Mouse (Mus musculus) myocyte (in vitro differentiated cells): Measurements from ENCODE around the gene Nat8f6. TPM values are rescaled to one million over a fixed set of nuclear protein-coding genes. Genes with fewer than 3 reads are reported as not detected.

Experiments
- H3K27me3 ChIP-seq: one replicate; pipeline ENCODE4 v1.6.1; 2011; ENCODE audit not compliant: control insufficient read depth, insufficient read depth, insufficient read length
- H3K36me3 ChIP-seq: one replicate; pipeline ENCODE4 v1.6.1; 2011; ENCODE audit not compliant: control insufficient read depth, insufficient read depth
- H3K4me2 ChIP-seq: one replicate; pipeline ENCODE4 v1.6.1; 2011; ENCODE audit warnings: low read depth, control low read depth
- H3K4me3 ChIP-seq: one replicate; pipeline ENCODE4 v1.5.1; 2011; ENCODE audit warnings: mild to moderate bottlenecking, control low read depth, moderate library complexity
- H3K79me2 ChIP-seq: one replicate; pipeline ENCODE4 v1.6.1; 2011; ENCODE audit not compliant: control insufficient read depth, insufficient read depth
- H3ac ChIP-seq: one replicate; pipeline ENCODE4 v1.6.1; 2011; ENCODE audit not compliant: control insufficient read depth, insufficient read length
- CEBPB ChIP-seq: IDR thresholded peaks from 2 replicates; pipeline ENCODE4 v1.6.1; 2011; ENCODE audit warnings: mild to moderate bottlenecking, moderate library complexity; ENCODE audit not compliant: poor library complexity, insufficient read depth, severe bottlenecking
- E2F4 ChIP-seq: IDR thresholded peaks from one replicate; pipeline ENCODE4 v1.6.1; 2011; ENCODE audit warnings: mild to moderate bottlenecking, control low read depth, moderate library complexity; ENCODE audit not compliant: insufficient read depth
- MAX ChIP-seq: IDR thresholded peaks from one replicate; pipeline ENCODE4 v1.6.1; 2011; ENCODE audit warnings: low read depth, mild to moderate bottlenecking, control low read depth
- MYOD1 ChIP-seq, 3 experiments: IDR thresholded peaks; one replicate each; pipeline ENCODE4 v1.6.1; 2011; ENCODE audit warnings: control low read depth in 2 of 3, low read depth in 2 of 3, mild to moderate bottlenecking in 2 of 3, moderate library complexity in 1 of 3; ENCODE audit not compliant: insufficient read length in 2 of 3, control insufficient read depth in 1 of 3
- MYOG ChIP-seq, 3 experiments: IDR thresholded peaks; one replicate each; pipeline ENCODE4 v1.6.1; 2011; ENCODE audit warnings: control low read depth in 2 of 3, low read depth in 2 of 3, mild to moderate bottlenecking in 2 of 3; ENCODE audit not compliant: insufficient read length in 2 of 3, control insufficient read depth in 1 of 3, insufficient read depth in 1 of 3
- POLR2A ChIP-seq: IDR thresholded peaks from one replicate; pipeline ENCODE4 v1.6.1; 2011; ENCODE audit warnings: low read depth, mild to moderate bottlenecking, control low read depth, moderate library complexity; ENCODE audit not compliant: insufficient read length
- POLR2AphosphoS2 ChIP-seq: IDR thresholded peaks from one replicate; pipeline ENCODE4 v1.6.1; 2011; ENCODE audit warnings: low read depth, control low read depth; ENCODE audit not compliant: insufficient read length
- REST ChIP-seq: IDR thresholded peaks from one replicate; pipeline ENCODE4 v1.6.1; 2011; ENCODE audit warnings: mild to moderate bottlenecking, control low read depth, moderate library complexity; ENCODE audit not compliant: insufficient read depth, insufficient read length
- SRF ChIP-seq: IDR thresholded peaks from one replicate; pipeline ENCODE4 v1.6.1; 2011; ENCODE audit warnings: low read depth; ENCODE audit not compliant: control insufficient read depth, insufficient read length
- TCF12 ChIP-seq: IDR thresholded peaks from one replicate; pipeline ENCODE4 v1.6.1; 2011; ENCODE audit warnings: mild to moderate bottlenecking, control low read depth; ENCODE audit not compliant: poor library complexity, insufficient read depth, severe bottlenecking
- TCF3 ChIP-seq: IDR thresholded peaks from one replicate; pipeline ENCODE4 v1.6.1; 2011; ENCODE audit warnings: low read depth, control low read depth; ENCODE audit not compliant: insufficient read length
- USF1 ChIP-seq: IDR thresholded peaks from one replicate; pipeline ENCODE4 v1.6.1; 2011; ENCODE audit warnings: low read depth, mild to moderate bottlenecking, control low read depth, moderate library complexity
- polyA plus RNA-seq: library from polyadenylated mRNA; unstranded; fragments of >200 nt; fragmentation: generic; extraction: Trizol; gene quantifications from one replicate; pipeline ENCODE4 v1.2.1, GENCODE M21; 2012; ENCODE audit warnings: missing spikeins

The Nat8f6 gene
- polyA plus RNA-seq, 1 experiment: not detected

DNA sequence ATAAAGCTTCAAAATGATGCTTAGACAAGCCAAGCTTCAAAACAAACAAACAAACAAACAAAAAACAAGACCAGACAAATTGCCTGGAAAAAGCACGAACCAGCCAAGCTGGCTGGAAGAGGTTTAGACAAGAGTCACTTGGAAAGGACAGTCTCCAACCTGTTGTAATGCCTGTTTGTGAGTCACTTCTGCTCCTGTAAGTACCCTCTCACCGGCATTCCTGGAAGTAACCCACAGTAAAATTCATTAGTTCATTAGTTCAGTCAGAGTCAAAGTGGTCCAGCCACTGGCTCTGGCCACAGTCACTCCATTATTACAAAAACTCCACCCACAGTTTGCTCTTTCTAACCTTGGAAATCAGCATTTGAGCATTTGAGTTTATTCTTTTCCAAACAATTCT lies 43.1 kb upstream of the Nat8f6 start:
- Histone ChIP-seq H3K4me2 (no peak overlapping the region), H3ac (no peak overlapping the region), H3K79me2 (no peaks in the 10 kb centered on the region), H3K4me3 (no peak overlapping the region), H3K27me3 (peaks cover 22% of the 10 kb centered on the region), H3K36me3 (no peaks in the 10 kb centered on the region)
- TF ChIP-seq E2F4: no peak
- no peak for TF ChIP-seq REST
- no peak for TF ChIP-seq TCF12
- no peak for TF ChIP-seq CEBPB
- no peak for TF ChIP-seq POLR2AphosphoS2
- no peak for TF ChIP-seq TCF3
- no peak for TF ChIP-seq MYOD1 (IDR thresholded peaks at IDR 0.05; ENCODE audit: control insufficient read depth in 1 of 3, insufficient read length in 2 of 3, low read depth in 2 of 3)
- TF ChIP-seq MYOG (IDR thresholded peaks at IDR 0.05; ENCODE audit: control insufficient read depth in 1 of 3, insufficient read depth in 1 of 3, insufficient read length in 2 of 3, low read depth in 2 of 3): no peak
- no peak for TF ChIP-seq POLR2A
- no peak for TF ChIP-seq MAX
- TF ChIP-seq USF1: no peak
- TF ChIP-seq SRF: no peak

DNA sequence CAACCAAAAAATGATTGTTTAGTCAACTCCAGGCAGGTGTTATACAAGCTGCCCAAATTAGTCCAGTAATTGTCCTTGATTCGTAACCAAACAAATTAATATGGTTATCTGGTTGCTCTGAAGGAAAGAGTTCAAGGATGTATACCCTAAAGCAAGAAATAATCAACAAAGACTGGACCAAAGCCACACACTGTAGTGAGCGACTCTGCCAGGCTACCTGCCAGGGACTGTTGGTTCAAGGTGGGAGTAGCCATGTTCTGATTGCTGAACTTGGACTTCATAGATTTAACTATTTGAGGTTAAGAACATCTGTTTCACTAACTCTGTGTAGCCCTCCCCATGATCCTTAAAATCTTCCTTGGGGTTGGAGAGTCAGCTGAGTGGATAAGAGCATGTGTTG lies 42.4 kb upstream of the Nat8f6 start:
- H3K4me2 ChIP-seq: no peak overlapping the region
- no peaks in the 10 kb centered on the region for H3K79me2 ChIP-seq
- no peaks in the 10 kb centered on the region for H3K36me3 ChIP-seq
- H3K4me3 ChIP-seq: no peak overlapping the region
- TF ChIP-seq POLR2A: no peak
- no peak for TF ChIP-seq TCF3
- no peak for TF ChIP-seq CEBPB
- no peak for TF ChIP-seq MYOD1 (IDR thresholded peaks at IDR 0.05; ENCODE audit: control insufficient read depth in 1 of 3, insufficient read length in 2 of 3, low read depth in 2 of 3)
- no peak for TF ChIP-seq E2F4
- no peak for TF ChIP-seq POLR2AphosphoS2
- no peak for TF ChIP-seq REST
- no peak for TF ChIP-seq TCF12
- peaks cover 17% of the 10 kb centered on the region for H3K27me3 ChIP-seq
- no peak overlapping the region for H3ac ChIP-seq

DNA sequence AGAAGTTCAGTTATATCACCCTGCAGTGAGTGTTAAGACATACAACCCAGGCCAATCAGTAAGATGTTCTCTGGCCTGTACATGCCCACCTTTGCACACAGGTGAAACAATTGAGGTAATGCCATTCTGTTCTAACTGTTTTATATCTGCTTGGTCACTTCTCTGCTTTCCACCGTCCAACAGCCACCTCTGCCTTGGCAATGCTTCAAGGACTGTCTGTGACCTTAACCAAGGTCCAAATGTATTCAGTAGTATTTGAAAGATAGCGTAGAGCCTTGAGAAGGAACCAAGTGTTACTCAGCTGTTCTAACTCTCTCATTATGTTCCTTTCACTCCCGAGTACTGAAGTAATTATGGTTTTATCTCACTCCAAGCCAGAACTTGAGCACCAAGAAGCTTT lies 41.8 kb upstream of the Nat8f6 start:
- no peak overlapping the region for H3ac ChIP-seq
- no peaks in the 10 kb centered on the region for H3K79me2 ChIP-seq
- peaks cover 14% of the 10 kb centered on the region for H3K27me3 ChIP-seq
- no peak overlapping the region for H3K4me2 ChIP-seq
- no peaks in the 10 kb centered on the region for H3K36me3 ChIP-seq
- no peak overlapping the region for H3K4me3 ChIP-seq
- TF ChIP-seq POLR2A (no peak), CEBPB (no peak), REST (no peak), TCF12 (no peak), USF1 (no peak), TCF3 (no peak)

DNA sequence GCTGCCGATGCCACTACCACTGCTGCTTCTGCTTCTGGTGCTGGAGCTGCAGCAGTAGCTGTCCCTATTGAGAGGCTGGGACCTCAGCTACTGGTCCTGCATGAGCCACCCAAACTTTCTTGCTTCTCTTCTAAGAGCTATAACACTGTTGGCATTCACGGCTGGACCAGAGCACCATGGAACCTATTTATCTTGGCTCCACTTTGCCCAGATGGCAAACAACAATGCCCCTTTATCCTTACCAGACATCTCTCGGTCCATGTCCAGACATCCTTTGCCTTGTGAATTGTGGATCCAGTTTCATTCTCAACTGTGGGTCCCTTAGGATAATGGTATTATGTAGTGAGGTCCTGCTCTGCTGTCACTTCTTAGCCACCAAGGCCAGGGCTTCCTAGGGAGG lies 40.5 kb upstream of the Nat8f6 start:
- peaks cover 14% of the 10 kb centered on the region for H3K27me3 ChIP-seq
- no peaks in the 10 kb centered on the region for H3K79me2 ChIP-seq
- no peaks in the 10 kb centered on the region for H3K36me3 ChIP-seq
- H3K4me3 ChIP-seq: no peak overlapping the region
- no peak overlapping the region for H3ac ChIP-seq
- H3K4me2 ChIP-seq: no peak overlapping the region
- TF ChIP-seq E2F4 (no peak), REST (no peak), MYOD1 (IDR thresholded peaks at IDR 0.05; ENCODE audit: control insufficient read depth in 1 of 3, insufficient read length in 2 of 3, low read depth in 2 of 3) (no peak), TCF3 (no peak), SRF (no peak), POLR2AphosphoS2 (no peak), MYOG (IDR thresholded peaks at IDR 0.05; ENCODE audit: control insufficient read depth in 1 of 3, insufficient read depth in 1 of 3, insufficient read length in 2 of 3, low read depth in 2 of 3) (no peak), MAX (no peak), POLR2A (no peak), TCF12 (no peak), USF1 (no peak), CEBPB (no peak)

DNA sequence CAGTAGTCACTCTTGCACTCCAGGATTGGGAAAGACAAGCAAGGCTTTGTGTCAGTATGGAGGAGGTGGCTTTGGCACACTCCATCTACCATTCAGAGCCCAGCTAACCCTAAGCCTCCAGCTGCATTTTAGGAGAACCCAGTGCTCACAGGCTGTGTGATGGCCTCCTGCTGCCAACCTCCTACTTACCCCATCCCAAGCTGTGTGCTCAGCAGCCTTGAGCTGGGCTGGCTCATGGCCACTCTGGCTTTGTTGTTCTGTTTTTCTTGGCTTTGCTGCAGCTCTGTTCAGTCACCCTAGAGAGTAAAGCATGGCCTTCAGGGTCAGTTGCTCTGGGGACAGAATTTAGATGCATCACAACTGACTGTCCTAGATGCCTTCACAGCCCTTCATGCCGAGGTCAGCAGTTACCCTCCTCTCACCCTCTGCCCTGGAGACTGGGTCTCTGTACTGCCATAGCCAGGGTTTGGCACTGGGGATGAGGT lies 35.5 kb upstream of the Nat8f6 start:
- Histone ChIP-seq H3K79me2 (no peaks in the 10 kb centered on the region), H3K27me3 (peaks cover 18% of the 10 kb centered on the region), H3K4me3 (no peak overlapping the region), H3ac (no peak overlapping the region), H3K36me3 (no peaks in the 10 kb centered on the region), H3K4me2 (no peak overlapping the region)
- TF ChIP-seq MAX (no peak), TCF12 (no peak), MYOD1 (IDR thresholded peaks at IDR 0.05; ENCODE audit: control insufficient read depth in 1 of 3, insufficient read length in 2 of 3, low read depth in 2 of 3) (no peak), POLR2AphosphoS2 (no peak), USF1 (no peak), TCF3 (no peak), POLR2A (no peak), CEBPB (no peak), REST (no peak), E2F4 (no peak), SRF (no peak), MYOG (IDR thresholded peaks at IDR 0.05; ENCODE audit: control insufficient read depth in 1 of 3, insufficient read depth in 1 of 3, insufficient read length in 2 of 3, low read depth in 2 of 3) (no peak)
